Mouse (Mus musculus) myocyte (in vitro differentiated cells): ENCODE results near the gene Tfcp2l1. TPM values are rescaled to one million over a fixed set of nuclear protein-coding genes. Genes with fewer than 3 reads are reported as not detected.

ENCODE experiments used
- H3K27me3 ChIP-seq: one replicate; pipeline ENCODE4 v1.6.1; 2011; ENCODE audit not compliant: control insufficient read depth, insufficient read depth, insufficient read length
- H3K36me3 ChIP-seq: one replicate; pipeline ENCODE4 v1.6.1; 2011; ENCODE audit not compliant: control insufficient read depth, insufficient read depth
- H3K4me2 ChIP-seq: one replicate; pipeline ENCODE4 v1.6.1; 2011; ENCODE audit warnings: low read depth, control low read depth
- H3K4me3 ChIP-seq: one replicate; pipeline ENCODE4 v1.5.1; 2011; ENCODE audit warnings: mild to moderate bottlenecking, control low read depth, moderate library complexity
- H3K79me2 ChIP-seq: one replicate; pipeline ENCODE4 v1.6.1; 2011; ENCODE audit not compliant: control insufficient read depth, insufficient read depth
- H3ac ChIP-seq: one replicate; pipeline ENCODE4 v1.6.1; 2011; ENCODE audit not compliant: control insufficient read depth, insufficient read length
- CEBPB ChIP-seq: IDR thresholded peaks from 2 replicates; pipeline ENCODE4 v1.6.1; 2011; ENCODE audit warnings: mild to moderate bottlenecking, moderate library complexity; ENCODE audit not compliant: poor library complexity, insufficient read depth, severe bottlenecking
- E2F4 ChIP-seq: IDR thresholded peaks from one replicate; pipeline ENCODE4 v1.6.1; 2011; ENCODE audit warnings: mild to moderate bottlenecking, control low read depth, moderate library complexity; ENCODE audit not compliant: insufficient read depth
- MAX ChIP-seq: IDR thresholded peaks from one replicate; pipeline ENCODE4 v1.6.1; 2011; ENCODE audit warnings: low read depth, mild to moderate bottlenecking, control low read depth
- MYOD1 ChIP-seq, 3 experiments: IDR thresholded peaks; one replicate each; pipeline ENCODE4 v1.6.1; 2011; ENCODE audit warnings: control low read depth in 2 of 3, low read depth in 2 of 3, mild to moderate bottlenecking in 2 of 3, moderate library complexity in 1 of 3; ENCODE audit not compliant: insufficient read length in 2 of 3, control insufficient read depth in 1 of 3
- MYOG ChIP-seq, 3 experiments: IDR thresholded peaks; one replicate each; pipeline ENCODE4 v1.6.1; 2011; ENCODE audit warnings: control low read depth in 2 of 3, low read depth in 2 of 3, mild to moderate bottlenecking in 2 of 3; ENCODE audit not compliant: insufficient read length in 2 of 3, control insufficient read depth in 1 of 3, insufficient read depth in 1 of 3
- POLR2A ChIP-seq: IDR thresholded peaks from one replicate; pipeline ENCODE4 v1.6.1; 2011; ENCODE audit warnings: low read depth, mild to moderate bottlenecking, control low read depth, moderate library complexity; ENCODE audit not compliant: insufficient read length
- POLR2AphosphoS2 ChIP-seq: IDR thresholded peaks from one replicate; pipeline ENCODE4 v1.6.1; 2011; ENCODE audit warnings: low read depth, control low read depth; ENCODE audit not compliant: insufficient read length
- REST ChIP-seq: IDR thresholded peaks from one replicate; pipeline ENCODE4 v1.6.1; 2011; ENCODE audit warnings: mild to moderate bottlenecking, control low read depth, moderate library complexity; ENCODE audit not compliant: insufficient read depth, insufficient read length
- SRF ChIP-seq: IDR thresholded peaks from one replicate; pipeline ENCODE4 v1.6.1; 2011; ENCODE audit warnings: low read depth; ENCODE audit not compliant: control insufficient read depth, insufficient read length
- TCF12 ChIP-seq: IDR thresholded peaks from one replicate; pipeline ENCODE4 v1.6.1; 2011; ENCODE audit warnings: mild to moderate bottlenecking, control low read depth; ENCODE audit not compliant: poor library complexity, insufficient read depth, severe bottlenecking
- TCF3 ChIP-seq: IDR thresholded peaks from one replicate; pipeline ENCODE4 v1.6.1; 2011; ENCODE audit warnings: low read depth, control low read depth; ENCODE audit not compliant: insufficient read length
- USF1 ChIP-seq: IDR thresholded peaks from one replicate; pipeline ENCODE4 v1.6.1; 2011; ENCODE audit warnings: low read depth, mild to moderate bottlenecking, control low read depth, moderate library complexity
- polyA plus RNA-seq: library from polyadenylated mRNA; unstranded; fragments of >200 nt; fragmentation: generic; extraction: Trizol; gene quantifications from one replicate; pipeline ENCODE4 v1.2.1, GENCODE M21; 2012; ENCODE audit warnings: missing spikeins

Gene Tfcp2l1
- polyA plus RNA-seq, 1 experiment: 1.2 TPM

- peak overlapping the region; percentile 34 for H3K4me2 ChIP-seq
- H3K4me3 ChIP-seq: peak overlapping the region; percentile 7
- TF ChIP-seq POLR2A (peak; percentile 6), E2F4 (no peak)
These were observed 31.0 kb downstream of the Tfcp2l1 start for GRCm38 (mm10) chr1:118658716-118659115.

GRCm38 (mm10) chr1:118660880-118661465 is 33.2 kb downstream of the Tfcp2l1 start:
- H3K27me3 ChIP-seq: no peaks in the 10 kb centered on the region
- H3ac ChIP-seq: no peak overlapping the region
- no peak for TF ChIP-seq POLR2A
- no peak for TF ChIP-seq USF1
- TF ChIP-seq MYOG (IDR thresholded peaks at IDR 0.05; ENCODE audit: control insufficient read depth in 1 of 3, insufficient read depth in 1 of 3, insufficient read length in 2 of 3, low read depth in 2 of 3): no peak
- no peak for TF ChIP-seq TCF3
- TF ChIP-seq POLR2AphosphoS2: no peak
- TF ChIP-seq CEBPB: no peak
- TF ChIP-seq REST: no peak
- TF ChIP-seq E2F4: no peak
- TF ChIP-seq TCF12: no peak
- TF ChIP-seq MAX: no peak
- no peak for TF ChIP-seq MYOD1 (IDR thresholded peaks at IDR 0.05; ENCODE audit: control insufficient read depth in 1 of 3, insufficient read length in 2 of 3, low read depth in 2 of 3)
- no peak for TF ChIP-seq SRF
- H3K4me2 ChIP-seq: no peak overlapping the region
- no peak overlapping the region for H3K4me3 ChIP-seq
- H3K36me3 ChIP-seq: no peaks in the 10 kb centered on the region
- no peaks in the 10 kb centered on the region for H3K79me2 ChIP-seq

More at GRCm38 (mm10) chr1:118658716-118659115, 31.0 kb downstream of the Tfcp2l1 start:
- Histone ChIP-seq H3K27me3 (no peaks in the 10 kb centered on the region), H3K79me2 (no peaks in the 10 kb centered on the region), H3K36me3 (no peaks in the 10 kb centered on the region), H3ac (no peak overlapping the region)

- no peak for TF ChIP-seq POLR2A
- TF ChIP-seq E2F4: no peak
- no peak for TF ChIP-seq SRF
- no peak for TF ChIP-seq TCF3
- TF ChIP-seq MYOG (IDR thresholded peaks at IDR 0.05; ENCODE audit: control insufficient read depth in 1 of 3, insufficient read depth in 1 of 3, insufficient read length in 2 of 3, low read depth in 2 of 3): no peak
- no peak for TF ChIP-seq TCF12
- TF ChIP-seq CEBPB: no peak
- no peak for TF ChIP-seq USF1
- TF ChIP-seq POLR2AphosphoS2: no peak
- no peak for TF ChIP-seq MAX
- Histone ChIP-seq H3K79me2 (no peaks in the 10 kb centered on the region), H3K27me3 (no peaks in the 10 kb centered on the region), H3ac (no peak overlapping the region), H3K36me3 (no peaks in the 10 kb centered on the region), H3K4me3 (no peak overlapping the region), H3K4me2 (no peak overlapping the region)
These were observed 35.3 kb downstream of the Tfcp2l1 start for GRCm38 (mm10) chr1:118663062-118663461.

GRCm38 (mm10) chr1:118667536-118667935 is 39.8 kb downstream of the Tfcp2l1 start:
- no peaks in the 10 kb centered on the region for H3K79me2 ChIP-seq
- H3K4me3 ChIP-seq: no peak overlapping the region
- H3K36me3 ChIP-seq: no peaks in the 10 kb centered on the region
- TF ChIP-seq USF1: no peak
- TF ChIP-seq TCF12: no peak
- TF ChIP-seq CEBPB: no peak
- TF ChIP-seq POLR2AphosphoS2: no peak
- no peak for TF ChIP-seq MYOG (IDR thresholded peaks at IDR 0.05; ENCODE audit: control insufficient read depth in 1 of 3, insufficient read depth in 1 of 3, insufficient read length in 2 of 3, low read depth in 2 of 3)
- no peak for TF ChIP-seq E2F4
- TF ChIP-seq MYOD1 (IDR thresholded peaks at IDR 0.05; ENCODE audit: control insufficient read depth in 1 of 3, insufficient read length in 2 of 3, low read depth in 2 of 3): no peak
- no peak for TF ChIP-seq REST
- TF ChIP-seq MAX: no peak
- no peak for TF ChIP-seq TCF3
- no peak for TF ChIP-seq POLR2A
- TF ChIP-seq SRF: no peak
- H3K4me2 ChIP-seq: no peak overlapping the region
- no peaks in the 10 kb centered on the region for H3K27me3 ChIP-seq
- H3ac ChIP-seq: no peak overlapping the region

GRCm38 (mm10) chr1:118672196-118672595 is 44.5 kb downstream of the Tfcp2l1 start:
- no peaks in the 10 kb centered on the region for H3K79me2 ChIP-seq
- H3ac ChIP-seq: no peak overlapping the region
- no peaks in the 10 kb centered on the region for H3K27me3 ChIP-seq
- no peaks in the 10 kb centered on the region for H3K36me3 ChIP-seq
- H3K4me3 ChIP-seq: no peak overlapping the region
- TF ChIP-seq E2F4 (no peak), USF1 (no peak), REST (no peak), TCF12 (no peak), POLR2AphosphoS2 (no peak), TCF3 (no peak), SRF (no peak), MAX (no peak), MYOD1 (IDR thresholded peaks at IDR 0.05; ENCODE audit: control insufficient read depth in 1 of 3, insufficient read length in 2 of 3, low read depth in 2 of 3) (no peak), CEBPB (no peak), MYOG (IDR thresholded peaks at IDR 0.05; ENCODE audit: control insufficient read depth in 1 of 3, insufficient read depth in 1 of 3, insufficient read length in 2 of 3, low read depth in 2 of 3) (no peak), POLR2A (no peak)
- H3K4me2 ChIP-seq: no peak overlapping the region
